31 mouse cellular contexts compared by ENCODE assay signal in the genomic region with DNA sequence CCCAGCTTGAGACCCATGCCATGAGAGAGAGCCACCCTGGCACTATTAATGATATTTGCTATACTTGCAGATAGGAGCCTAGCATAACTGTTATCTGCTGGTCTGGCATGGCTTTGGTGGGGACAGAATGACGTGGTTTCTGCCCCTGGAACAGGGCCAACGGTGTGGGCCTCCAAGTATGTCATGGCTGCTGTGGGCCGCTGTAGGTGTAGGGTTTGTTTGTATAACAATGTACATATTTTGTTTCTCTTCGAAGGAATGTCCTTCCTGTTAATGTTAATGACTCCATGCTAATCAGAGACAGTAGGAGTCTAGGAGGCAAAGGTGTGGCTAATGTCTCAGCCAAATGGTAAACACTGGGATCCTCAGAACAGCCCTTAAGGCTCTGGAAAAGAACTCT. TPM values are rescaled to one million over a fixed set of nuclear protein-coding genes. Genes with fewer than 3 reads are reported as not detected.
A peak's percentile ranks its signal among the peaks of the same experiment; 100 is the strongest.
DNase-seq lines count a peak whose midpoint lies in the region; ATAC-seq and TF ChIP-seq lines count a peak whose summit lies in the region.
"Had no signal": no experiment of that assay in that cellular context is flagged by ENCODE, and none has a peak within 500 bp of the region (broad histone marks: within the 10 kb centered on the region; RNA-seq: fewer than 3 reads in every experiment).

No protein-coding gene starts in this region.

- ATAC-seq in stomach, postnatal 0 days (ENCODE audit: low FRiP score, low TSS enrichment), result peak; percentile 51
- ATAC-seq in granulocyte monocyte progenitor cell, adult 5-6 weeks (replicated peaks; ENCODE audit: poor library complexity, severe bottlenecking), result no peak
- ATAC-seq: CD4-positive, CD25-positive, alpha-beta regulatory T cell, adult 4 months; forebrain, embryonic 15.5 days; hindbrain, embryonic 16.5 days; intestine, embryonic 16.5 days had no signal

- no peak overlapping the region for H3K4me3 ChIP-seq in ES-E14 (ENCODE audit: insufficient read depth in 1 of 2, low read depth in 1 of 2, low read length in 2 of 2, poor library complexity in 1 of 2, severe bottlenecking in 1 of 2)
- H3K4me3 ChIP-seq in stomach, postnatal 0 days (ENCODE audit: low read depth, low read length), result no peak overlapping the region
- H3K4me3 ChIP-seq: embryonic facial prominence, embryonic 10.5 days; embryonic facial prominence, embryonic 13.5 days; erythroblast, embryonic 14.5 days; forebrain, embryonic 12.5 days; forebrain, embryonic 15.5 days; heart, adult 2 months; hindbrain, embryonic 10.5 days; hindbrain, embryonic 13.5 days had no signal

- H3K27me3 ChIP-seq in stomach, postnatal 0 days (ENCODE audit: control insufficient read depth, insufficient read depth, low read length), result no peaks in the 10 kb centered on the region
- H3K27me3 ChIP-seq: embryonic facial prominence, embryonic 13.5 days; forebrain, embryonic 12.5 days; forebrain, embryonic 15.5 days; hindbrain, embryonic 13.5 days had no signal

- 40% methylated on average over 4 of the region's 4 CpGs for WGBS in stomach, postnatal 0 days

- TF ChIP-seq EP300 in stomach, postnatal 0 days (optimal IDR thresholded peaks at IDR 0.05), result no peak

- H3K9ac ChIP-seq in ES-E14 (ENCODE audit: insufficient read depth, low read depth, low read length, poor library complexity, severe bottlenecking), result no peak overlapping the region
- no peak overlapping the region for H3K9ac ChIP-seq in stomach, postnatal 0 days (ENCODE audit: low read length)
- H3K9ac ChIP-seq: embryonic facial prominence, embryonic 13.5 days; forebrain, embryonic 12.5 days; forebrain, embryonic 15.5 days; hindbrain, embryonic 13.5 days had no signal

- H3K4me2 ChIP-seq in stomach, postnatal 0 days (replicated peaks; ENCODE audit: low read depth), result no peak overlapping the region
- H3K4me2 ChIP-seq: embryonic facial prominence, embryonic 13.5 days; forebrain, embryonic 12.5 days; forebrain, embryonic 15.5 days; heart, embryonic 11.5 days; hindbrain, embryonic 13.5 days had no signal

- peak overlapping the region; percentile 36; the same call in 1 of the 2 replicates for H3K27ac ChIP-seq in ES-E14 (ENCODE audit: insufficient read depth, low read depth, low read length, poor library complexity, severe bottlenecking)
- H3K27ac ChIP-seq in stomach, postnatal 0 days (replicated peaks), result no peak overlapping the region
- H3K27ac ChIP-seq: embryonic facial prominence, embryonic 10.5 days; embryonic facial prominence, embryonic 13.5 days; forebrain, embryonic 12.5 days; forebrain, embryonic 15.5 days; heart, adult 2 months; hindbrain, embryonic 10.5 days; hindbrain, embryonic 13.5 days had no signal

- no peaks in the 10 kb centered on the region for H3K9me3 ChIP-seq in ES-E14 (ENCODE audit: control insufficient read depth, insufficient read depth, low read depth, low read length)
- no peaks in the 10 kb centered on the region for H3K9me3 ChIP-seq in stomach, postnatal 0 days (ENCODE audit: control insufficient read depth, low read length)
- H3K9me3 ChIP-seq: embryonic facial prominence, embryonic 10.5 days; embryonic facial prominence, embryonic 13.5 days; forebrain, embryonic 12.5 days; forebrain, embryonic 15.5 days; G1E; hindbrain, embryonic 10.5 days; hindbrain, embryonic 13.5 days had no signal

- in situ Hi-C loops in ES-E14 (cut with MboI; ENCODE audit: low sequenced_read_pairs in 2 of 2, unreplicated experiment in 2 of 2), result no loop called here

- peak; percentile 22 to 46 for DNase-seq in lung, postnatal 4 days
- no peak for DNase-seq in lung, postnatal 25 days (ENCODE audit: low spot score)
- no peak for DNase-seq in ES-E14 (ENCODE audit: low read depth, low spot score)
- DNase-seq in ZHBTc4 (ENCODE audit: low read depth, low spot score), result peak; percentile 66
- peak; percentile 80 for DNase-seq in stomach, postnatal 0 days (ENCODE audit: low spot score)
- DNase-seq in cerebellum, postnatal 36 days, result no peak
- DNase-seq: adrenal gland, adult 2 months; adrenal gland, postnatal 14 days; cerebellum, adult 11 months; cerebellum, adult 2 months; cerebellum, adult 9-11 months; cerebellum, postnatal 25 days; embryo, embryonic 11 days; gastrocnemius, postnatal 25 days; heart, adult 2 months; heart, postnatal 36 days had no signal

- H3K36me3 ChIP-seq in ES-E14 (ENCODE audit: control insufficient read depth, insufficient read depth, low read length, poor library complexity, severe bottlenecking), result no peaks in the 10 kb centered on the region
- H3K36me3 ChIP-seq in stomach, postnatal 0 days (ENCODE audit: control insufficient read depth, insufficient read depth, low read length), result no peaks in the 10 kb centered on the region
- H3K36me3 ChIP-seq: embryonic facial prominence, embryonic 10.5 days; embryonic facial prominence, embryonic 13.5 days; forebrain, embryonic 12.5 days; forebrain, embryonic 15.5 days; G1E; hindbrain, embryonic 10.5 days; hindbrain, embryonic 13.5 days had no signal

- H3K4me1 ChIP-seq in ES-E14 (ENCODE audit: control insufficient read depth in 2 of 2, insufficient read depth in 2 of 2, low read length in 2 of 2, poor library complexity in 1 of 2), result peaks cover 0 to 5% of the 10 kb centered on the region in 2 experiments; a peak in 2 of 4 replicates
- no peaks in the 10 kb centered on the region for H3K4me1 ChIP-seq in stomach, postnatal 0 days (replicated peaks; ENCODE audit: control insufficient read depth, insufficient read depth)
- H3K4me1 ChIP-seq: embryonic facial prominence, embryonic 10.5 days; embryonic facial prominence, embryonic 13.5 days; forebrain, embryonic 12.5 days; forebrain, embryonic 15.5 days; hindbrain, embryonic 10.5 days; hindbrain, embryonic 13.5 days had no signal

- TF ChIP-seq CTCF in stomach, postnatal 0 days (IDR thresholded peaks at IDR 0.05; ENCODE audit: low read depth), result no peak

TF ChIP-seq in ES-E14, 5 proteins besides CTCF, POLR2A, EP300 and RAD21:
- TF ChIP-seq HCFC1 (IDR thresholded peaks at IDR 0.05; ENCODE audit: borderline replicate concordance, insufficient read depth, low read length) (no peak), CHD2 (IDR thresholded peaks at IDR 0.05; ENCODE audit: low read depth, low read length) (no peak), ZNF384 (IDR thresholded peaks at IDR 0.05; ENCODE audit: low read depth, low read length) (no peak), MAFK (IDR thresholded peaks at IDR 0.05; ENCODE audit: insufficient read depth, low read depth, low read length) (no peak), ZC3H11A (IDR thresholded peaks at IDR 0.05; ENCODE audit: borderline replicate concordance, low read depth, low read length) (no peak)

RNA-seq across cellular contexts. Expression of a gene that starts 24.2 kb away (rescaled TPM):
- total RNA-seq in ES-E14 (2012; rRNA removed), result 11.2 and 12.9 TPM in 2 replicates
- polyA plus RNA-seq in stomach, postnatal 0 days (2015; fragmentation: Nextera tagmentation; extraction: Ambion mirVana), result 166 and 195 TPM in 2 replicates
- not detected in 2 replicates for total RNA-seq in granulocyte monocyte progenitor cell, adult 5-6 weeks (2014; fragmentation: Nextera tagmentation)
- not detected in 2 replicates for total RNA-seq in granulocyte monocyte progenitor cell, adult 5-6 weeks (2017)
- polyA plus RNA-seq: erythroblast, embryonic 14.5 days; G1E had no signal

RNA-seq across cellular contexts. Expression of a gene that starts 52.4 kb away (rescaled TPM):
- 27.1 and 56.5 TPM in 2 replicates for total RNA-seq in ES-E14 (2012; rRNA removed)
- 52.8 and 53.4 TPM in 2 replicates for polyA plus RNA-seq in stomach, postnatal 0 days (2015; fragmentation: Nextera tagmentation; extraction: Ambion mirVana)
- total RNA-seq in granulocyte monocyte progenitor cell, adult 5-6 weeks (2014; fragmentation: Nextera tagmentation), result 1.0 and 4.0 TPM in 2 replicates
- 0.43 and 5.5 TPM in 2 replicates for total RNA-seq in granulocyte monocyte progenitor cell, adult 5-6 weeks (2017)
- polyA plus RNA-seq: G1E had no signal

RNA-seq across cellular contexts. Expression of a gene that starts 56.5 kb away (rescaled TPM):
- not detected in 2 replicates for total RNA-seq in ES-E14 (2012; rRNA removed)
- 7.4 and 10.7 TPM in 2 replicates for polyA plus RNA-seq in stomach, postnatal 0 days (2015; fragmentation: Nextera tagmentation; extraction: Ambion mirVana)
- not detected in 2 replicates for total RNA-seq in granulocyte monocyte progenitor cell, adult 5-6 weeks (2014; fragmentation: Nextera tagmentation)
- not detected in 2 replicates for total RNA-seq in granulocyte monocyte progenitor cell, adult 5-6 weeks (2017)
- total RNA-seq: G1E; gastrocnemius, postnatal 25 days had no signal
- polyA plus RNA-seq: C2C12; CD4-positive, CD25-positive, alpha-beta regulatory T cell, adult 4 months; cerebellum, adult 2 months; embryonic facial prominence, embryonic 10.5 days; embryonic facial prominence, embryonic 13.5 days; erythroblast, embryonic 14.5 days; forebrain, embryonic 12.5 days; forebrain, embryonic 15.5 days; G1E; heart, embryonic 11.5 days; heart, embryonic 14.5 days; hindbrain, embryonic 10.5 days; hindbrain, embryonic 13.5 days; hindbrain, embryonic 16.5 days; intestine, embryonic 16.5 days had no signal

Comparison
In these comparisons a context has a peak if more than half of its experiments do, and no peak if none do; other contexts are left out.
1. DNase-seq: peak in lung, postnatal 4 days (2 of 2), ZHBTc4 (single experiment) and stomach, postnatal 0 days (single experiment); none in lung, postnatal 25 days (single experiment), ES-E14 (single experiment) and cerebellum, postnatal 36 days (0 of 2).
2. RNA of a gene that starts 24.2 kb away (total RNA-seq): 11.2 to 12.9 TPM in ES-E14; not detected in granulocyte monocyte progenitor cell, adult 5-6 weeks; every median in the first group is over 10 times any median in the second.